Mouse (Mus musculus) NIH3T3 (cell line): Measurements from ENCODE around the gene Celf3.
A peak's percentile ranks its signal among the peaks of the same experiment; 100 is the strongest.

Experiments
- DNase-seq: peaks from one replicate; pipeline ENCODE4 v3.0.0-alpha.2; 2012; ENCODE audit warnings: low read depth

Celf3 gene

DNA sequence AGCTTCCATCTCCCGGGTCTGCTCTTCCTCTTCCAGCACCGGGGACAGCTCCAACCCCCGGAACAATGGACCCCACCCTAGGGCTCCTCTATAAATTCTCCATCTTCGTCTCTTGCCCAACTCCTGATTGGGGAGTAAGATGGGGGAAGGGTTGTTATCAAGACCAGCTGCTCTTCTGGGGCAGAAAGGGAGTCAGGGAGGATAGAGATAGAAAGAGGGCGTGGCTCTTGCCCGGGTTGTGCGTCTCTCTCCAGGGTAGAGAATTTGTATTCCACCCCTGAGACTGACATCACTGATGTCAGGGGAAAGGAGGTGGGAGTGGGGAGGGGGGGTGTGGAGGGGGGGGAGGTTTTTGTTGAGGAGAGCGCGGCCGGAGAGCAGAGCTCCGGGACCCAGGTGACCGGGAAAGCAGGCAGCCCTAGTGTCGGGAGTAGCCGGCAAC is at the start of gene Celf3:
TSS of gene Celf3 (plus strand) at position 315 of the 442 bp plus-strand sequence.
- DNase-seq, result no peak

DNA sequence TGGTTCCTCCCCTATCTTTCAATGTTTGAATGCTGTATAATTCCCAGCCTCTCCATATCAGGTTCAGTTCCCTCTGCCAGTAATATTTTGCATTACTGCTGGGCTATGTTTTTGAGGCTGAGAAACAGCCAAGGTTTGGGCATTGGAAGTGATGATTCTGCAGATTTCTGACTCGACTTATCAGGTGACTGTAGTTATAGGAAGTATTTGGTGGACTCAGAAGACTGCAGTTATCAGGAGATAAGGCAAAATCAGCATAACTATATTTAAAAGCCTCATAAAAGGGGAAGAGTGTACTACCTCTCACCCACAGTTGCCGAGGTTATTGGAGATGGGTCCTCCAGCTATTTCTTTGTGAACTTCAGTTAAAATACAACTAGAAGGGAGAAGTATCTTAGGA is 47.1 kb upstream of the Celf3 start:
- no peak for DNase-seq

DNA sequence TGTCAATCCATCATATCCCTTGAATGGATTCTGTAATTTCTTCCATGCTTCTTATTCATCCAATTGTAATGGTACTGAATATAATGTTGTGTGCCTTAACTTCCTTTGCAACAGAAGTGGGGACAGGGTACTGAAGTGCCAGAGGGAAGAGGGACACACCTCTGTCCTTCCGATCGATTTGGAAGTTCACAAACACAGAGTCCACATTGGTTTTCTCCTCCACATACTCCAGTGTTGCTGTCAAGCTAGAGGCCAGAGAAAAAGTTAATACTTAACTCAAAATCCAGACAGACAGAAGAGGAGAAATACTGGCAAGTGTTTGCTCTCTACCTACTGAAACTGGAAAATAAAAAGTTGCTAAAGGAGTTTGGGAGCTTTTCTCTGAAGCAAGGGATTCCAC is 43.8 kb upstream of the Celf3 start:
- DNase-seq, result no peak

DNA sequence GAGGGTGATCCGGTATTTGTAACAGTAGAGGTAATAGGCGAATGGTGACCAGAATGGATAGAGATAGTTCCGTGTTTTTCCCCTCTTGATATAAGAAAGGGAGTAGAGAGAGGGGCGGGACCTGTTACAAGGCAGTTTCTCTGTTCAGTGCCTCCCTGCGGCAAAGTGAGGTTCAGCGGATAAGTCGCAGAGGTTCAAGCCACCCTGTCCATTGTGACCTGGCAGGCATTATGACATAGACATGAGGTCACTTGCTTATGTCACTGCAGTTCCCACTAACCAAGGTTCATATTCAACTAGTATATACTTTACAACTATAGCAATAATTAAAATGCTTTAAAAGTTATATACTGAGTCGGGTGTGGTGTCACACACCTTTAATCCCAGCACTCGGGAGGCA is 41.7 kb upstream of the Celf3 start:
- DNase-seq, result no peak

DNA sequence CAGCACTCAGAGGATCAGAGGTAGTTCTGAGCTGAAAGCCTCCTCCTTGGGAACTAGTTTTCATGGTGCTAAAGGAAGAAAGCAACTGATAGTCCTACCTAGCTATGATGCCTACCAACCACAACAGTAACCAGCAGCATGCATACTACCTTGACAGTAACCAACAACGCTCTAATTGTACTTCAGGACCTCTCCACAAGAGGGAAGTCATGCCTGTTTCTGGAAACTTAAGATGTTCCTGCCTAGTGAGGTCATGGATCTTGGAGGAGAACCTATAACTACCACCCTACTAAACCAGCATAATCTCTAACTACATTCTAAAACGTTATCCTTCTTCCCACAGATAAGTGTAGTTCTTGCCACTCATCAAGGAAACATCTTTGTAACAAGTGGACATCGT is 36.9 kb upstream of the Celf3 start:
- peak; percentile 62 for DNase-seq

DNA sequence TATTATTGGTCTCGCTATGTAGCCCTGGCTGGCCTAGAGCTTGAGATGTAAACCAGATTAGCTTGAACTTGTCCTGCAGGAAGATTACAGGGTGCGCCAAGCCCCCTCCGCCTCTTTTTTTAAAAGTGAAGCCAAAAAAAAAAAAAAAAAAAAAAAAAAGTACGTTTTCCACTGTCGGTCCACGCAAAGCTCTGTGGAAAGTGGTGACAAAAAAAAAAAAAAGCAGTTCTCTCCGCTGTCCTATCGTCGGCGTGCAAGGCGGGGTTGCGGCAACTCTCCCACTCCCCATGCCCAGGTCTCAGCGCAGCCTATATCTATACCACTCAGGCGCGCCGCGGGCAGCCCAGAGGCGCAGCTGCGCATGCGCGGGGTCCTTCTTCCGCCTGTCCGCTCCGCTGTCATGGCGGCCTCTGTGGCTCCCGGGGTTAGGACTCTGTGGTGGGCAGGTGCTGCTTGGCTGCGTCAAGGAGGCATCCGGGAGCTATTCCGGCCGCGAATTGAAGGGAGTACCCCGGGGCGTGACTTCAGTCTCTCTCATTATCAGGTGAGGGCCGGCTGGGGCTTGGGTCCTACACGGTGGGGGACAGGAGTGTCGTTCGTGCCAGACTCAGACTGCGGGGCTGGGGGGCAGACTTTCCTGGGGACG is 35.0 kb upstream of the Celf3 start, which contains the start of gene Mrpl9:
TSS of gene Mrpl9 (plus strand) at position 368 of the 646 bp plus-strand sequence.
- peak; percentile 97 for DNase-seq

DNA sequence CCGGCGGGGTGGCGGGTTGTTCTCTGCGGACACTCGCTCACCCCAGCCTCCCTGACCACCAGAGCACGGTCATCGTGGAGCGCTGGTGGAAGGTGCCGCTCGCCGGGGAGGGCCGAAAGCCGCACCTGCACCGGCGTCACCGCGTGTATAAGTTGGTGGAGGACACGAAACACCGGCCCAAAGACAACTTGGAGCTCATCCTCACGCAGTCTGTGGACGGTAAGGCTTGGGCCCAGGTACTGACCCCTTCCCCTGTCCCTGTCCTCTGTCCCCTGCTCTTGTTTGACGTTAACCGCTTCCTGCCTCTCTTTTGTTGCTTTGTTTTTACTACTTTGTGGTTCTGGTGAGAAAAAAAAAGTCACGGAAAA is 34.5 kb upstream of the Celf3 start, which contains the start of gene Oaz3:
TSS of gene Oaz3 (minus strand) at position 319 of the 368 bp plus-strand sequence.
- no peak for DNase-seq

DNA sequence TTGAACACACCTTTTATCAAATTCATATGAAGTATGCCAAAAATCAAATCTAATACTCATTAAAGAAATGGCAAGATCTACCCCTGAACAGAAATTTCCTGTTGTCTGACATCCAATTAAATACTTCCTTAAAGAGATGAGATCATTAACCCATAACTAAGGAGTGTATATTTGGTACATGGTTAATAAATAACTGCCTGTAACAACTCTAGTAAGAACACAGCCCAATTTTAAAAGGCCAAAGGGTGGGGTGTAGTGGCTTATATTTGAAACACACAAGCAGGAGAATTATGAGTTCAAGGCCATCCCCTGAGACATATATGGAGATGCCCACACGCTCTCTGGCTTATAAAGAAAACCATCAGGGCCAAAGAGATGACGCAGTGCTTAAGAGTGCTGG is 28.7 kb upstream of the Celf3 start:
- DNase-seq, result no peak

DNA sequence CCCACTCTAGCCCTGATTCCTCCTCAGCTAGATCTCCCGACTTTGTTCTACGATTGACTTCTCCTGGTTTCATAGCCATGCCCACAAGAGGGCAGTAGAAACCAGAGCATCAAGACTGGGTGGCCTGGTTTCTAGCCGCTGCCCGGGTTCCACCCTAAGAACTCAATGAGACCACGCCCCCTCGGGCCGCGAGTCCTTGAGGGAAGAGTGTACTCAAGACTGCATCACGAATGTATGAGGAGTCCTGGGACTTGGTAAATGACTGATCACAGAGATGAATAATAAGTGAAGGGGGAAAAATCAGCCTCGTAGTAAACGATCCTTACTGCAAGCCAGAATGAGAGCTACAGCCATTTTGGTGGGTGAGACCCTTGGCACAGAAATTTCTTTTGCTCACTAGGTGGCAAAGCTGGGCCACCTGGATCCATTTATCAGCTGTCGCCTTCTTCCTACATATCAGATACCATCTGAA is 21.5 kb upstream of the Celf3 start:
- peak; percentile 98 for DNase-seq

DNA sequence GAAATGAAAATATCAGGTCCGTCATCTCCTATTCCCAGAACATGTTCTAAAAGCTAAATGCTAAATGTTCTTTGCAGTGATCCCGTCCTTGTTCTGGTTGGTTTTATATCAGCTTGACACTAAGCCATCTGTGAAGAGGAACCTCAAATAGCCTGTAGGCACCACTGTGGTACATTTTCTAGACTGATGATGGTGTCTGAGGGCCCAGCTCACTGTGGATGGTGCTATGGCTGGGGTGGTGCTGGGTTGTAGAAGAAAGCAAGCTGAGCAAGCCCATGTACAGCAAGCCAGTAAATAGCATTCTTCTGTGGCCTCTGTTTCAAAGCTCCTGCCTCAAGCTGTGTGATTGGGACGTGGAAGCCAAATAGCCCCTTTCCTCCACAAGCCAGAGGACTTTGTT is 21.0 kb upstream of the Celf3 start:
- no peak for DNase-seq

DNA sequence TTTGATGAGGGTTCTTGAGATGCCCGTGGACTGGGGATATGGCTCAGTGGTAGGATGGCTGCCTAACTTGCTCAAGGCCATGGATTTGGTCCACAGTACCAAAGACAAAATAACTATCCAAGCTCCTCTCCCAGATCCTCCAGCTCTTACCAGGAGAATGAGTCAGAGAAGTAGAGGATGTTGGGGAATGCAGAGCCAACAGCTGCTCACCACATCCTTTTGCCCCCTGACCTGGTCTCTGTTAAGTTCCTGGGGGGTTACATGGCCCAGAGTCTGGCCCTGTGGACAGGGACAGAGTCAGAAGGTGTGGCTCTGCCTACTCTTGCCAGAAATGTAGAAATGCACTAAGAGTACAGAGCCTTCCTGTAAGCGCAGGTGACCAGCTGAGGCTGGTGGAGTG is 18.3 kb upstream of the Celf3 start:
- DNase-seq, result peak; percentile 43

DNA sequence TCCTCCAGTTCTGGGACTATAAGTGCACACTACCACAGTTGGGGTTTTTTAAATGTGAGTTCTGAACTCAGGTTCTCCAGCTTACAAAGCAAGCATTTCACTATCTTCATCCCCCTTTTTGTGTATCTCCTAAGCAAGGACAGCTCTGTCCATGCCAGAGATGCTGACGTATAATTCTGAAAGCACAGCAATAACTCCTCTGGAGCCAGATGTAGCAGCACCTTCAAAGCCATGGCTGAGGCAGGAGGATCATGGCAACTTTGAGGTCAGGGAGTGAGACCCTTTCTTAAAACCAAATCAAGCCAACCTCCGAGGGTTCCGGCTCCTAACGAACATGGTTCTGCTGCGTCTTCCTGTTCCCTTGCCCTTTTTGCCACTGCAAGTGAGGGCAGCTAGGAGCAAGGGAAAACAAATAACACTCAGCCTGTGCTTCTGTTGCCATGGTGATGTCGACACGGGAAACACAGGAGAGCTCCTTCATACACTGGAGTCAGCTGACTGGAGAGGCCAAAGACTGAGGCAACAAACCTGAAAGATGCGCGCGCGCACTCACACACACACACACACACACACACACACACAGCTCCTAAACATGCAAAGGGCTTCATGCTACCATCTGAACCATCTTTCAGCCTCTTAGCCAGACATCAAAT is 14.0 kb upstream of the Celf3 start:
- DNase-seq, result no peak

DNA sequence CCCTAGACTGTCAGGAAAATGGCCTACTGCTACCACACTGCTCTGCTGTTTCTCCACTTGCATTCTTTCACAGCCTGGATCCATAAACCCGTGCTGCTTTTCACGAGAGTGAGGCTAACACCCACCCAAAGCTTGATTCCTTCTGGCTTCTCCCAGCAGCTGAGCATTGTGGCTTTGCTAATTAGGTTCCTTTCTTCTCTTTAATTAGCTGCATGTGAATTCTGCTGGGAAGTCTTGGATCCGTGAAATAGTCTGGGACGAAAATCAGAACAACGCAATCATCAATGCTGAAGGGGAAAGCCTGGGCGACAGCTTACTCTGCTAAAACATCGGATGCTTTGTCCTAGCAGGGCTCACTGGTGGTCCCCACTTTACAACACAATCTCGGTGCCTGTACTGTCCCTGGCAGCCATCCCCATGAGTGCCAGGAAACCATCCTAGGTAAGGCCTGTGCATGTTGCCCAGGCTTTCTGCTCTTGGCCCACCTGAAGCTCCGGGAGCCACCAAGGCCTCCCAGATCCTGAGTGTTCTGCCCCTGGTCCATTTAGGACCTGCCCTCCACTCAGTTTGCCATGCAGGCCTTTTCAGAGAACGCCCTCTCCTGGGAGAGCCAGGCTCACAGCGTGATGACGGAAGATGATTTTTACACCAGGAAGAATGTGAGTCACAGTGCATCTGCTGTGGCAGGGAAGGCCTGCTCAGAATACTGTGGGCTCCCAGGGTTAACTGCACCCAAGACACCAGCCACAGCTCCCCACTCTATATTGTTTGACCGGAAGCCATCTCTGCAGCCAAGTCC is 12.3 kb upstream of the Celf3 start:
- DNase-seq, result no peak

DNA sequence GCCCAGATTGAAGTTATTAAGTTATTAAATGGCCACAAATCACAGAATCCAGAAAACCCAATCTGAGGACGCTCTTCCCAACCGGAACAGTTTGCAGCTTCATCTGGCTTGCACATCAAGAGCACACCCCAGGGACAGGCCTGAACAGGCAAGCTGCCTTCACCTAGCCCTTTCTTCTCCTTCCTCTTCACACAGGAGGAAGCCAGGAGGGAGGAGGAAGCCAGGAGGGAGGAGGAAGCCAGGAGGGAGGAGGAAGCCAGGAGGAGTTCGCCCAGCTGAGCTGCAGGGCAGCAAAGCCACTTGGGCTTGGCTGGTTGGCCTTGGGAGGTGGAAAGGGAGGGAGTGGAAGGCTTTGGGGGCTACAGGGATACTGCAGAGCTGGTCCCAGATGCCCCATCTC is 9.2 kb upstream of the Celf3 start:
- DNase-seq, result no peak

DNA sequence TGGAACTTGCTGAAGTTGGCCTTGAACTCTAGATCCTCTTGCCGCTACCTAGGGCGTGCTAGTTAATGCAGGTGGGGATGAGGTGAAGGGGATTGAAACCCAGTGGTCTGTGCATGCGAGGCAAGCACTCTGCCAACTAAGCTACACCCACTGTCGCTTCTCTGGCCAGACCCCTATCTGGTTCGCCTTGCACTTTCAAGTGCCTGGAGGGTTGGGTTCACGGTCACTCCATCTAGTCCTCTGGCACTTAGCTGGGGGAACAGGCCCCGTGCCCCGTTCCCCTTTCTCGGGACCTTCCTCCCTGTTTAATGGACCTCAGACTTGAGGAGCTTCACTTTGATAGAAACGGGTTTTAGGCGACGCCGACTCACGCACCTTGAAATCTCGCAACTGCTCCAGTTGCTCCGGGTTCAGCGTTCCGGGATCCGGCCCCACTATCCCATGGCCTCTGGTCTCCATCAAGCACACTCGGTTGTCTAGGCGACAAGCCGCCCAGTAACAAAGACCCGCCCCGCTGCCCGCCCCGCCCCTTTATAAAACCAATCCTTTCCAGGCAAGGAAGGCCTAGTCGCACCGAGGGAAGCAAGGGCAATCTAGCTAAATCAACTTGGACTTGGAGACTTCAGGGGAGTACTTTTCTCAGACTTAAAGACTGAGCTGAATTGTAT is 5.5 kb upstream of the Celf3 start:
- DNase-seq, result no peak

DNA sequence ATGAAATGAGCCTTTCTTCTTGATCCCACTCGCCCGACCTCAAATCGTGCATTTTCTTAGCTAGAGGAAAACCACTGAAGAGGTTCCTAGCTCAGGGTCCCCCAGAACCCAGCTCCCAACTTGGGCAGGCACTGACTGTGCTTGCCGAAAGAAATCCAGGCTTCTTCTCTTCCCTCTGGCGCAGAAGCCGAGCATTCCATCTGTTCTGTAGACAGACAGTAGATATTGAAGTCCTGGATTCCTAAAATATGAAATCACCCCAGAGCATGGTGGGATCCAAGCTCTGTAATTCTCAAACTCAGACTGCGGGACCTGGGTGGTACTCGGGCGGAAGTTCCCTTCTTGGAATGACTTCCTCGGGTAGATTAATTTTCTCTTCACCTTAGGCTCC is 5.0 kb upstream of the Celf3 start:
- no peak for DNase-seq

DNA sequence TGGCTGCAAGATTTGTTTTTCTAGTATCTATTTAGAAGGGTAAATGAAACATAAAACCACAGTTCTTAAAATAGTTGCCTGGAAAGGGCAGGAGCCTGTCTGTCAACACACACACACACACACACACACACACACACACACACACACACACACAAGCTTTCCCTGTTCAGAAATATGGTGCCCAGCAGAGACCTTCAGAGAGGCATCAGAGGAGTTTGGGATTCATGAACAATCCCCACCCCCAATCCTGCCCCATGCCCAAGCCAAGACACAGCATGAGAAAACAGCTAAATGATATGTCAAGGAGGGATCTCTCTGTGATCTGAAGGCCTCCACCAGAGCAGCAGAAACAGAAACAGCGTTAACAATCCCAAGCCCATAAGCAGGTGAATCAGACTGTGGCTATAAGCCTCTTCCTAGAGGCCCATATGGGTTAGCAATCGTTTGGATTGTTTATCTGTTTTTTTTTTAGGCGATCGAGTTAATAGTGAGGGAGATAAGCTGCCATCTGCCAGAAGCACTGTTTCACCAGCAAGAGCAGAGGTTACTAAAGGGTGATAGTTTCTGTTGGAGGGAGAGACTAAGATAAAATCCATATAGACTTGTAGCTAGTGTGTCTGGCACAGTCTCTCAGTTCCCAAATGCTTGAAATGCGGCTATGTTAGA is 4.4 kb upstream of the Celf3 start:
- no peak for DNase-seq

DNA sequence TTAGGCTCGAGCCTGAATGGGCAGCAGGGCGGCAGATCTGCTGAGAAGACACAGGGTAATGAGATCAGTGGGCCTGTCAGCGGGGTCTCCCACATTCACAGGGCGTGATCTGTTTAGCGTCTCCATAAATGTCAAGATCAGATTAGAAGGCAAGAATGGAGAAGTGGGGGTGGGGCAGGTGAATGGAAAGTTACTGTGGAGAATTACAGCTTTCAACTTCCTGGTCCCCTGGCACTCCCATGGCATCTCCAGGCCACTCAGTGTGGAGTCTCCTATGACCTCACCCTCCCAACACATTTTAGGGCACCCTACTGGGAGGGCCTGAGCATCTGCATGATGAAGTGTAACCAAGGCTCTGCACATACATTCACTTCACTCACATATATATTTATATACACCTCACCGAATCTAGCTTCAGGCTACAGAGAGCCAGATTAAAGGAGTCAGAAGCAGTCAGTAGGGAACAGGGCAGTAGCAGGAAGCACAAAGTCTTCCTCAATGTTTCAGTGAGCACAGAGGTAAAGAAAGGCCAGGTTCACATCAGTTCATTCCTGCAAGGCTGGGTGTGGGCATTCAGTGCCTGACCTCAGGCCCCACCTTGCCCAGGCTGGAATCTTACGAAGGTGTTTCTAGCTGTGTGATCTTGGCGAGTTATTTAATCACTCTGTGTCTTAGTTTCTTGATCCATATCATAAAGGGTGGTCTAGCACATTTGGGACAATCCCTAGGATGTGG is 1.6 kb upstream of the Celf3 start:
- no peak for DNase-seq

DNA sequence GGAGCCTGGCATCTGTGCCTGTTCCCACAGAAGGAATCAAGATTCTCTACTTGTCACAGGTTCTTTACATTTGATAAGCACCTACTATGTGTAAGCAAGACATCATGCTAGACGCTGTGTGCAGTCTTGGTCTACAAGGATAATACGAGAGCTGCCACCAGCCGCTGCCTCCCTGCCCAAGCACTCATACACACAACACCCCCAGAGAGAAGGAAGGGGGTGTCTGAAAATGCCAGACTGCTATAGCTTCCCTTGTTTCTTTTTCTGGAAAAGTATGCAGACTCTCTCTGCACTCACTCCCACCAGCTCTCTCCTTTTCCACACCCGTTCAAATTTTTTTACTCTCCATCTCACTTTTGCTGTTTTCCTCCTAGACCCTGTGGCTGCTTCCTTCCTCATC is 651 bp upstream of the Celf3 start:
- no peak for DNase-seq

DNA sequence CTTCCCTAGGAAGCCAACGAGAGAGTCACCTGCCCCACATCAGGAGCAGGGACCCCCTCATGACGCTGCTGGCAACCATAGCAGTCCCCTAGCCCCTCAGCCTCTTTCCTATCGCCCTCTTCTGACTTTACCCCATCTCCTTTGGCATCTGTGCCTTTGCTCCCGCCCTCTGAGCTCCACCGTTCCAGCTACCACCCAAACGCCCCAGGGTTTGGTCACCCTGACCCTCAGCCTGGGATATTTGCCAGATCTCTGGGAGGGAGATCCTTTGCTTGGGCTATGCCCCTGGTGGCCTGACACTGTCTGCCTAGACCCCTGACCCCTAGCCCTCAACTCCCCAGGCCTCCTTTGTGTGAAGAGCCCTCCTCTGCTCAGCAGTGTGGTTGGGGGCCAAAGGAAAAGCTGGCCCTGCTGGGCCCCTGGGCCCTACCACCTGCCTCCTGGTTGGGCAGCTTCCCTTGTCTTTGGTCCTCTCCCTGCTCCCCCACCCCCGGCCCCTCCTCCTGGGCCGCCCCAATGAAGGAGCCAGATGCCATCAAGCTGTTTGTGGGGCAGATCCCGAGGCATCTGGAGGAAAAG is 585 bp downstream of the Celf3 start:
- DNase-seq, result no peak

DNA sequence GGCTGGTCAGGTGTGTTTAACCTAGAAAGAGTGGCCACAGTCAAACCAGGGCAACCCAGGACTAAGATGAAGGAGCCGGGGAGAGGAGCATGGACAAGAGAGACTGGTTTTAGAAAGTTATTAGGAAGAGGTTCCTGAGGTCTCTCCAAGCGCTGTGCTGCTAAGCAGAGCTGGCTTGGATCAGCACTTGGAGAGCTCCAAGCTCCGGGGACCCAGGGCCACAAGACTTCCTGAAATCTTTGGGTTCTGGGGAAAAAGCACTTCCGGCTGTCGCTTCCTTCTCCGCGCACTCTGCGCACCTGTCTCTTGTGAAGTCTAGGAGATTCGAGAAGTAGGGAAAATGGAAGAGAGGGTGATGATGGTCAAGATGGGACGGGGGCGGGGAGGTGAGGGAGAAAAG is 1.5 kb downstream of the Celf3 start:
- DNase-seq, result no peak
